Mouse (Mus musculus): ENCODE data around the gene H2al1k.
"Not testable (repeated sequence)": the region's sequence is repeated elsewhere in the genome, so short reads cannot be mapped to it uniquely, and the experiment has no call there.

Gene H2al1k

GRCm38 (mm10) chrX:9350327-9350726 lies at the start of gene H2al1k:
Gene H2al1k (plus strand): TSS chrX:9350627.
- not testable (repeated sequence) for DNase-seq (ENCODE audit: low read depth)

- no peak for DNase-seq (ENCODE audit: low read depth)
These were observed 47.6 kb upstream of the H2al1k start for GRCm38 (mm10) chrX:9302791-9303190.

- no peak for DNase-seq (ENCODE audit: low read depth)
These were observed 47.0 kb upstream of the H2al1k start for GRCm38 (mm10) chrX:9303455-9303854.

GRCm38 (mm10) chrX:9316457-9316856 lies 34.0 kb upstream of the H2al1k start:
- not testable (repeated sequence) for DNase-seq (ENCODE audit: low read depth)

GRCm38 (mm10) chrX:9327954-9328353 lies 22.5 kb upstream of the H2al1k start:
- not testable (repeated sequence) for DNase-seq (ENCODE audit: low read depth)

GRCm38 (mm10) chrX:9332366-9332962 lies 18.0 kb upstream of the H2al1k start:
- DNase-seq (ENCODE audit: low read depth), result peak; percentile 69

GRCm38 (mm10) chrX:9333035-9333434 lies 17.4 kb upstream of the H2al1k start:
- peak; percentile 65 for DNase-seq (ENCODE audit: low read depth)

GRCm38 (mm10) chrX:9334996-9335395 lies 15.4 kb upstream of the H2al1k start:
- not testable (repeated sequence) for DNase-seq (ENCODE audit: low read depth)

GRCm38 (mm10) chrX:9374012-9374411 lies 23.6 kb downstream of the H2al1k start:
- DNase-seq (ENCODE audit: low read depth), result not testable (repeated sequence)

GRCm38 (mm10) chrX:9375927-9376326 lies 25.5 kb downstream of the H2al1k start:
- DNase-seq (ENCODE audit: low read depth), result not testable (repeated sequence)
